Mouse (Mus musculus) midbrain, embryonic 10.5 days (tissue): Measurements from ENCODE around the gene Vav3. TPM values are rescaled to one million over a fixed set of nuclear protein-coding genes. Genes with fewer than 3 reads are reported as not detected.
A peak's percentile ranks its signal among the peaks of the same experiment; 100 is the strongest.

Experiments
- DNase-seq: peaks from one replicate; pipeline ENCODE4 v3.0.0-alpha.2; 2017; ENCODE audit warnings: low spot score
- H3K27ac ChIP-seq: fragments of 300-500 bp; sonication (generic); replicated peaks from 2 replicates; pipeline ENCODE4 v1.5.1; 2016; ENCODE audit warnings: mild to moderate bottlenecking
- H3K27me3 ChIP-seq: fragments of 300-500 bp; sonication (generic); 2 replicates; pipeline ENCODE4 v1.6.1; 2016; ENCODE audit warnings: low read depth, mild to moderate bottlenecking; ENCODE audit not compliant: poor library complexity, severe bottlenecking
- H3K36me3 ChIP-seq: fragments of 300-500 bp; sonication (generic); 2 replicates; pipeline ENCODE4 v1.6.1; 2016; ENCODE audit warnings: mild to moderate bottlenecking, moderate library complexity
- H3K4me1 ChIP-seq: fragments of 300-500 bp; sonication (generic); 2 replicates; pipeline ENCODE4 v1.6.1; 2016
- H3K4me3 ChIP-seq: fragments of 300-500 bp; sonication (generic); 2 replicates; pipeline ENCODE4 v1.5.1; 2016; ENCODE audit warnings: mild to moderate bottlenecking, moderate library complexity
- H3K9me3 ChIP-seq: fragments of 300-500 bp; sonication (generic); replicated peaks from 2 replicates; pipeline ENCODE4 v1.6.1; 2016; ENCODE audit warnings: mild to moderate bottlenecking
- WGBS: fragments of 180-500 bp; shearing (Covaris S2); methylation state at CpG from one replicate; pipeline ENCODE4 v1.1.7; 2016; 5-methylcytosine and 5-hydroxymethylcytosine counted together
- polyA plus RNA-seq: library from polyadenylated mRNA; unstranded; fragments of >200 nt; fragmentation: Nextera tagmentation; extraction: Ambion mirVana; gene quantifications from 2 replicates; pipeline ENCODE4 v1.2.1, GENCODE M21; 2016

Vav3 gene
- polyA plus RNA-seq = 7.6 and 8.4 TPM in 2 replicates

- H3K9me3 ChIP-seq = no peaks in the 10 kb centered on the region
- H3K4me3 ChIP-seq = peak within 1 kb of the TSS; percentile 76
- peaks cover 17% of the 10 kb centered on the region for H3K27me3 ChIP-seq
- WGBS = under 1% methylated on average over 91 of the region's 92 CpGs
- H3K27ac ChIP-seq = peak within 1 kb of the TSS; percentile 91
- H3K36me3 ChIP-seq = no peaks in the 10 kb centered on the region
- peak; percentile 76 for DNase-seq
- H3K4me1 ChIP-seq = peaks cover 17% of the 10 kb centered on the region
These were observed at the start of gene Vav3 for GRCm38 (mm10) chr3:109340274-109341070. Gene Vav3, plus strand, starts transcription at chr3:109340653.

- H3K27me3 ChIP-seq = no peaks in the 10 kb centered on the region
- H3K4me1 ChIP-seq = peaks cover 9% of the 10 kb centered on the region
- DNase-seq = no peak
- H3K4me3 ChIP-seq = no peak overlapping the region
- WGBS = 69% methylated on average over 6 of the region's 6 CpGs
- no peaks in the 10 kb centered on the region for H3K9me3 ChIP-seq
- 0 out of 2 replicates have a peak overlapping the region, but pooled peaks have one; percentile 17 for H3K27ac ChIP-seq
- H3K36me3 ChIP-seq = no peaks in the 10 kb centered on the region
These were observed 41.6 kb upstream of the Vav3 start for GRCm38 (mm10) chr3:109298857-109299256.

- Histone ChIP-seq H3K36me3 (no peaks in the 10 kb centered on the region), H3K27me3 (no peaks in the 10 kb centered on the region), H3K4me1 (peaks cover 9% of the 10 kb centered on the region), H3K9me3 (no peaks in the 10 kb centered on the region), H3K4me3 (no peak overlapping the region), H3K27ac (0 out of 2 replicates have a peak overlapping the region, but pooled peaks have one; percentile 17)
- no peak for DNase-seq
- 76% methylated on average over 4 of the region's 4 CpGs for WGBS
These were observed 41.0 kb upstream of the Vav3 start for GRCm38 (mm10) chr3:109299303-109300074.

- Histone ChIP-seq H3K4me1 (peaks cover 9% of the 10 kb centered on the region), H3K27me3 (no peaks in the 10 kb centered on the region), H3K36me3 (no peaks in the 10 kb centered on the region), H3K9me3 (no peaks in the 10 kb centered on the region), H3K27ac (no peak overlapping the region), H3K4me3 (no peak overlapping the region)
- DNase-seq = no peak
- WGBS = 76% methylated on average over 2 of the region's 2 CpGs
These were observed 38.4 kb upstream of the Vav3 start for GRCm38 (mm10) chr3:109302059-109302458.

GRCm38 (mm10) chr3:109307406-109307805 lies 33.0 kb upstream of the Vav3 start:
- no peak for DNase-seq

GRCm38 (mm10) chr3:109308468-109308867 lies 32.0 kb upstream of the Vav3 start:
- 84% methylated on average over 3 of the region's 3 CpGs for WGBS
- no peaks in the 10 kb centered on the region; the same call in 1 of the 2 replicates for H3K4me1 ChIP-seq
- no peak overlapping the region for H3K4me3 ChIP-seq
- H3K27ac ChIP-seq = no peak overlapping the region
- no peak for DNase-seq
- no peaks in the 10 kb centered on the region for H3K9me3 ChIP-seq
- no peaks in the 10 kb centered on the region for H3K27me3 ChIP-seq
- H3K36me3 ChIP-seq = no peaks in the 10 kb centered on the region

More at GRCm38 (mm10) chr3:109307406-109307805, 33.0 kb upstream of the Vav3 start:
- WGBS = 79% methylated on average over 7 of the region's 7 CpGs
- no peaks in the 10 kb centered on the region; the same call in 1 of the 2 replicates for H3K4me1 ChIP-seq
- no peaks in the 10 kb centered on the region for H3K36me3 ChIP-seq
- H3K27me3 ChIP-seq = no peaks in the 10 kb centered on the region
- H3K9me3 ChIP-seq = no peaks in the 10 kb centered on the region
- no peak overlapping the region for H3K4me3 ChIP-seq
- no peak overlapping the region for H3K27ac ChIP-seq

GRCm38 (mm10) chr3:109309317-109310265 lies 30.9 kb upstream of the Vav3 start:
- no peaks in the 10 kb centered on the region for H3K36me3 ChIP-seq
- no peak overlapping the region for H3K4me3 ChIP-seq
- DNase-seq = no peak
- no peak overlapping the region for H3K27ac ChIP-seq
- H3K9me3 ChIP-seq = no peaks in the 10 kb centered on the region
- WGBS = 90% methylated on average over 18 of the region's 18 CpGs
- H3K4me1 ChIP-seq = no peaks in the 10 kb centered on the region; the same call in 1 of the 2 replicates
- H3K27me3 ChIP-seq = no peaks in the 10 kb centered on the region

- WGBS = 94% methylated on average over 6 of the region's 6 CpGs
- DNase-seq = no peak
- H3K9me3 ChIP-seq = no peaks in the 10 kb centered on the region
- H3K4me3 ChIP-seq = no peak overlapping the region
- no peaks in the 10 kb centered on the region; the same call in 1 of the 2 replicates for H3K4me1 ChIP-seq
- H3K27ac ChIP-seq = no peak overlapping the region
- H3K36me3 ChIP-seq = no peaks in the 10 kb centered on the region
- no peaks in the 10 kb centered on the region for H3K27me3 ChIP-seq
These were observed 29.2 kb upstream of the Vav3 start for GRCm38 (mm10) chr3:109311172-109311824.

GRCm38 (mm10) chr3:109311875-109312274 lies 28.6 kb upstream of the Vav3 start:
- no peaks in the 10 kb centered on the region for H3K9me3 ChIP-seq
- DNase-seq = no peak
- H3K4me1 ChIP-seq = no peaks in the 10 kb centered on the region; the same call in 1 of the 2 replicates
- H3K27me3 ChIP-seq = no peaks in the 10 kb centered on the region
- H3K27ac ChIP-seq = no peak overlapping the region
- H3K4me3 ChIP-seq = no peak overlapping the region
- WGBS = 78% methylated on average over 3 of the region's 3 CpGs
- no peaks in the 10 kb centered on the region for H3K36me3 ChIP-seq

GRCm38 (mm10) chr3:109313501-109313900 lies 27.0 kb upstream of the Vav3 start:
- Histone ChIP-seq H3K27me3 (no peaks in the 10 kb centered on the region), H3K9me3 (no peaks in the 10 kb centered on the region), H3K36me3 (no peaks in the 10 kb centered on the region), H3K4me3 (no peak overlapping the region), H3K4me1 (no peaks in the 10 kb centered on the region; the same call in 1 of the 2 replicates), H3K27ac (no peak overlapping the region)
- no peak for DNase-seq
- WGBS = 73% methylated on average over 2 of the region's 2 CpGs

GRCm38 (mm10) chr3:109322225-109322624 lies 18.2 kb upstream of the Vav3 start:
- H3K4me3 ChIP-seq = no peak overlapping the region
- peaks cover 5% of the 10 kb centered on the region; the same call in 1 of the 2 replicates for H3K4me1 ChIP-seq
- no peaks in the 10 kb centered on the region for H3K36me3 ChIP-seq
- no peaks in the 10 kb centered on the region for H3K9me3 ChIP-seq
- no peak overlapping the region for H3K27ac ChIP-seq
- DNase-seq = no peak
- H3K27me3 ChIP-seq = no peaks in the 10 kb centered on the region
